Mouse (Mus musculus) C2C12 (cell line): Measurements from ENCODE around the gene Ubtd2. TPM values are rescaled to one million over a fixed set of nuclear protein-coding genes. Genes with fewer than 3 reads are reported as not detected.

Experiments
- H3K27me3 ChIP-seq: one replicate; pipeline ENCODE4 v1.6.1; 2011; ENCODE audit not compliant: control insufficient read depth, insufficient read depth, insufficient read length
- H3K36me3 ChIP-seq: one replicate; pipeline ENCODE4 v1.6.1; 2011; ENCODE audit not compliant: control insufficient read depth, insufficient read depth
- H3K4me3 ChIP-seq: one replicate; pipeline ENCODE4 v1.5.1; 2011; ENCODE audit warnings: mild to moderate bottlenecking, control low read depth; ENCODE audit not compliant: poor library complexity, insufficient read depth, severe bottlenecking
- H3K79me2 ChIP-seq: one replicate; pipeline ENCODE4 v1.6.1; 2011; ENCODE audit not compliant: control insufficient read depth, insufficient read depth
- H3K79me3 ChIP-seq: one replicate; pipeline ENCODE4 v1.6.1; 2011; ENCODE audit warnings: low read depth, control low read depth
- H3ac ChIP-seq: one replicate; pipeline ENCODE3; 2011; ENCODE audit warnings: low read depth; ENCODE audit not compliant: control insufficient read depth, insufficient read length
- CEBPB ChIP-seq: IDR thresholded peaks from one replicate; pipeline ENCODE4 v1.6.1; 2011; ENCODE audit warnings: low read depth, mild to moderate bottlenecking, control low read depth, moderate library complexity
- CTCF ChIP-seq: IDR thresholded peaks from one replicate; pipeline ENCODE4 v1.5.1; 2011; ENCODE audit not compliant: control insufficient read depth, insufficient read depth, insufficient read length
- FOSL1 ChIP-seq: IDR thresholded peaks from one replicate; pipeline ENCODE4 v1.8.0; 2011; ENCODE audit warnings: mild to moderate bottlenecking, low read length; ENCODE audit not compliant: poor library complexity, insufficient read depth, severe bottlenecking
- MAX ChIP-seq: IDR thresholded peaks from one replicate; pipeline ENCODE4 v1.6.1; 2011; ENCODE audit warnings: mild to moderate bottlenecking, control low read depth
- MYOD1 ChIP-seq: IDR thresholded peaks from one replicate; pipeline ENCODE4 v1.6.1; 2011; ENCODE audit warnings: low read depth; ENCODE audit not compliant: control insufficient read depth, insufficient read length
- MYOG ChIP-seq: IDR thresholded peaks from one replicate; pipeline ENCODE4 v1.6.1; 2011; ENCODE audit not compliant: control insufficient read depth, insufficient read length; ENCODE audit errors: extremely low read depth
- USF1 ChIP-seq: IDR thresholded peaks from one replicate; pipeline ENCODE4 v1.6.1; 2011; ENCODE audit warnings: low read depth, mild to moderate bottlenecking, control low read depth, moderate library complexity
- polyA plus RNA-seq: library from polyadenylated mRNA; unstranded; fragments of >200 nt; fragmentation: generic; extraction: Trizol; gene quantifications from one replicate; pipeline ENCODE4 v1.2.1, GENCODE M21; 2012; ENCODE audit warnings: missing spikeins

Ubtd2 gene
- polyA plus RNA-seq, 1 experiment = 14.3 TPM

DNA sequence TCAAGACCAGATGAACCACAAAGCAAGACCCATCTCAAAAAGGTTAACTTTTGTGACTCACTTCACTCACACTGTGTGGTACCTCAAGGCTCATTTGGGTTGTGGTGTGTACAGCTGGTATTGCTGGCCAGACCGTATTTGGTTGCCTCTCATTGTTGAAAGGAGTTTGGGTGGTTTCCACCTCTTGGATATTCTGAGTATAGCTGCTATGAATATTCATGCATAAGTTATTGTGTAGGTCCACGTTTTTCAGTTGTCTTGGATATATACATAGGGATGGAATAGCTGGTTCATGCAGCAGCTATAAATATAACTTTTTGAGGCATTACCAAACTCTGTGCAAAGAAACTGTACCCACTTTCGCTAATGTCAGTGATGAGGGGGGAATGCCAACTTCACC is 12.6 kb upstream of the Ubtd2 start:
- Histone ChIP-seq H3ac (no peak overlapping the region), H3K79me2 (no peaks in the 10 kb centered on the region), H3K36me3 (no peaks in the 10 kb centered on the region), H3K4me3 (no peak overlapping the region), H3K27me3 (no peaks in the 10 kb centered on the region), H3K79me3 (no peaks in the 10 kb centered on the region)
- TF ChIP-seq MAX = no peak
- TF ChIP-seq MYOD1 = no peak
- TF ChIP-seq CTCF = no peak
- no peak for TF ChIP-seq FOSL1
- TF ChIP-seq USF1 = no peak
- no peak for TF ChIP-seq MYOG
- no peak for TF ChIP-seq CEBPB

DNA sequence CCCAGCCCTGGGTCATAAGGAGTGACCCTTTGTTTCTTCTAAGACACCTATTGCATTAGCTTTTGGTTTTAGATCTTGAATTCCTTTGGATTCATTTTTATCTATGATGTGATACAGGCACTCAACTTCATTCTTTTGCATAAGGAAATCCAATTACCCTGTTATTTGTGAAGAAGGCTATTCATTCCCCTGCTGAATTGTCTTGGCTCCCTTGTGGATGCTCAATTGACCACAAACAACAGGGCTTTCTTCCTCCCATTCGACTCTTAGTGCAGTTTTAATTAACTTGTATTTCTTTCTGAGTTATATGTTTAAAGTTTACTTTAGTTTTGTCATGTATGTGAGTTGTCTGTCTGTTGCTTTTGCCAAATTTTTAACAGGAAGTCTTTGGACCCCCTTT is 10.9 kb upstream of the Ubtd2 start:
- H3K79me3 ChIP-seq = no peaks in the 10 kb centered on the region
- no peaks in the 10 kb centered on the region for H3K27me3 ChIP-seq
- H3K4me3 ChIP-seq = no peak overlapping the region
- H3K79me2 ChIP-seq = no peaks in the 10 kb centered on the region
- H3ac ChIP-seq = no peak overlapping the region
- TF ChIP-seq FOSL1 (no peak), CTCF (no peak), USF1 (no peak), MYOD1 (no peak), MYOG (no peak)
- no peaks in the 10 kb centered on the region for H3K36me3 ChIP-seq

DNA sequence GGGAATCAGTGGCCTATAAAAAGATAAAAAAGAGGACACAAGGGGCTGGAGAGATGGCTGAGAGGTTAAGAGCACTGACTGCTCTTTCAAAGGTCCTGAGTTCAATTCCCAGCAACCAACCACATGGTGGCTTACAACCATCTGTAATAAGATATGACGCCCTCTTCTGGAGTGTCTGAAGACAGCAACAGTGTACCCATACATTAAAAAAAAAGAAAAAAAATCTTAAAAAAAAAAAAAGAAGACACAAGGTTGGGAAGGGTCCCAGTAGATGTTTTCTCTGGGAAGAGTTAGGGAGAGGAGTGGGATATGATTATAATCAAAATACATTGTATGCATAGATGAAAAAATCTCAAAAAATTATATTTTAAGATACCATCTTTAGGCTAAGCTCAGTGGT is 10.0 kb upstream of the Ubtd2 start:
- Histone ChIP-seq H3K79me2 (no peaks in the 10 kb centered on the region), H3ac (no peak overlapping the region), H3K27me3 (no peaks in the 10 kb centered on the region), H3K36me3 (no peaks in the 10 kb centered on the region), H3K4me3 (no peak overlapping the region), H3K79me3 (no peaks in the 10 kb centered on the region)
- TF ChIP-seq USF1 (no peak), MYOG (no peak), MYOD1 (no peak), FOSL1 (no peak), CTCF (no peak), MAX (no peak), CEBPB (no peak)

DNA sequence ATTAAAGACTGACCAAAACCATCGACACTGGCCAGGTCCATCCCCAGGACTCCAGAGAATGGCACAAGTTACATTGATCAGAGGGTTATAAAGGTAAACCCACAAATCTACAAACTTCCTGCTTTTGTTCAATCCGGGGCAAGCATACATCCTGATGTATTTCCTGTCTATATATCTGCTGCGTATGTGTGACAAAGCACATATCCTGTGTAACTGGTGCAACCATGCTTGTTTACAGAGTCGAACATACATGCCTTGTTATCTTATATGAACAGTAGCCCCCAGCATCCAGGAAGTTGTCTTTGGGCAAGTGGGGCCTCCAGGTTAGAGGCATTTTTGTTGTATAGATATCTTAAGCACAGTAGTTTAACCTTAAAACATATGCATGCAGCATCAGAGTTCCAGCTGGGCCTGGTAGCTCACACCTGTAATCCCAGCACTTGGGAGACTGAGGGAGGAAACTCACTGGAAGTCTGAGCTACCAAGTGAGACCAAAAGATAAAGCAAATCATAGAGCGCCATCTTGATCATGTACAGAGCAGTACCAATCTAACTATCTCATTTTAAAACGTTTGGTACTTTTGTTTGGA is 9.4 kb upstream of the Ubtd2 start:
- Histone ChIP-seq H3K79me2 (no peaks in the 10 kb centered on the region), H3K4me3 (no peak overlapping the region), H3K36me3 (no peaks in the 10 kb centered on the region), H3ac (no peak overlapping the region), H3K27me3 (no peaks in the 10 kb centered on the region), H3K79me3 (no peaks in the 10 kb centered on the region)
- TF ChIP-seq MYOD1 (no peak), MAX (no peak), MYOG (no peak), FOSL1 (no peak), CTCF (no peak), CEBPB (no peak), USF1 (no peak)

DNA sequence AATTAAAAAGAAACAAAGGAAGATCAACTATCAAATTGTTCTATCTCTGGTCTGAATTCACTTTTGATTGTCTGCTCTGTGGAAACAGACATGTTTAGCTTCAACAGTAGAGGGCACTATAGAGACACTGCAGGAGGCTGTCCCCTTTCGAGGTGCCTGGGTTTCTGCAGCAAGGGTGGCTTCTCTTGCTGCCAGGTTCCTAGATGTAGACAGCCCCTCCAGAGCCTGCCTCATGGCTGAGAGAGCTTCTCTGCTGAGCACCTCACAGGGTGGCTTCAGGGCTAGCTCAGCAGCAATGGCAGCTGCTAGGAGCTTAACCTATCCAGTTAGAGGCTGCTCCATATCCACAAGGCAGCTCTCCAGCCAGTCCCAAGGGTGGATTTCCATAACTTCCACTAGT is 5.0 kb upstream of the Ubtd2 start:
- H3K79me2 ChIP-seq = no peaks in the 10 kb centered on the region
- no peak overlapping the region for H3ac ChIP-seq
- no peaks in the 10 kb centered on the region for H3K79me3 ChIP-seq
- H3K4me3 ChIP-seq = no peak overlapping the region
- H3K27me3 ChIP-seq = no peaks in the 10 kb centered on the region
- H3K36me3 ChIP-seq = no peaks in the 10 kb centered on the region
- TF ChIP-seq MYOG (no peak), CTCF (no peak), MAX (no peak), USF1 (no peak), CEBPB (no peak), FOSL1 (no peak), MYOD1 (no peak)

DNA sequence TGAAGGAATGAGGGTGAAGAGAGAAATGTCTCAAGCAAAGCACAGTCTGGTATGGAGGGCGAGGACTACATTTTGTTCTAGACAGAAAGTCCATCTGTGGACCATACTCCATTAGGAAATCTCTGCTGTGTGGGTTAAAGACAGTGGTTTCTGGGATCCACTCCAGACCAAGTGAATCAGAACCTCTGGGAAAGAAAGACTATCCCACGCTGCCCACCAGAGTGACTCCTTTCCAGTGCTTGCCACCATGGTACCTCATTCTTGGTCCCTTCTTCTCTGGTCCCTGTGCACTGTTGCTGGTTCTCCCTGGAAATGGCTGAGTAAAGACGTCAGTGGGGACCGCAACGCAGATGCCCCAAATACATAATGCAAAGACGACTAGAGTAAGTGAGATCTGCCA is 3.9 kb upstream of the Ubtd2 start:
- H3K79me3 ChIP-seq = peaks cover 6% of the 10 kb centered on the region
- H3K79me2 ChIP-seq = peaks cover 9% of the 10 kb centered on the region
- TF ChIP-seq CTCF (no peak), FOSL1 (no peak), MYOD1 (no peak), CEBPB (no peak), MAX (no peak), MYOG (no peak), USF1 (no peak)
- H3K36me3 ChIP-seq = no peaks in the 10 kb centered on the region
- H3K27me3 ChIP-seq = no peaks in the 10 kb centered on the region
- H3ac ChIP-seq = no peak overlapping the region
- no peak overlapping the region for H3K4me3 ChIP-seq
